Mouse (Mus musculus): Measurements from ENCODE around the gene Jade2.
"Not testable (repeated sequence)": the region's sequence is repeated elsewhere in the genome, so short reads cannot be mapped to it uniquely, and the experiment has no call there.

Jade2 gene

DNA sequence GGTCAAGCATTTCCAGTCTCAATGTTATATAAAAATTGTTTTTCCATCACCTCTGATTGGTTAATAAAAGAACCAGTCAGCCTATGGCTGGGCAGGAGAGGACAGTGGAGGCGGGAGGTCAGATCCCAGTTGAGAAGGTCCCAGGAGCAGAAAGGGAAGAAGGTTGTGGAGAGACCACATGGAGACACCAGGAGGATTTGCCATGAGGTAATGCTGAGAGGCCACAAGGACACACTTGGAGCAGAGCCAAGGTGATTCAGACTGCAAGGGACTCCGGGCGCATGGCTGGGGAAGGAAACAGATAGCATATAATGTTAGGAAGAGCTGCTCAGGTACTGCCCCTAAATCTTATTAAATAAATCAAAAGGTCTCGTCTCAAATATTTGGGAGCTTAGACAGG is 61.2 kb downstream of the Jade2 start:
- no peak for DNase-seq (ENCODE audit: low read depth, low spot score)

DNA sequence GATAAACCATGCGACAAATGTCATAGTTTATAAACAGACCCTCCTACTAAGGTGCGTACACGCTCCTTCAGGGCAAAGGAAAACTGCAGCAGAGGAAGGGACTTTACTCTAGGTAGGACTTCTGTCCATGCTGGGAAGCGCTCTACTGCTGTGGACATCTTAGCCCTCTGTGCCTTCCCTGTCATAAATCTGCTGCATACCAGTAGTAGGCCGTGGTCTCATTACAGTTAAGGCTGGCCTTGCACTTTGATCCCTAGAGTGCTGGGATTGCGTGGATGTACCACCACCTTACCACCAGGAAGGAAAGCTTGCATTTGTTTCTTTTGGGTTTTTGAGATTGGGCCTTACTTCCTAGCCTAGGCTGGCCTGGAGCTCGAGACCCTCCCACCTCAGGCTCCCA is 66.8 kb downstream of the Jade2 start:
- no peak for DNase-seq (ENCODE audit: low read depth, low spot score)

DNA sequence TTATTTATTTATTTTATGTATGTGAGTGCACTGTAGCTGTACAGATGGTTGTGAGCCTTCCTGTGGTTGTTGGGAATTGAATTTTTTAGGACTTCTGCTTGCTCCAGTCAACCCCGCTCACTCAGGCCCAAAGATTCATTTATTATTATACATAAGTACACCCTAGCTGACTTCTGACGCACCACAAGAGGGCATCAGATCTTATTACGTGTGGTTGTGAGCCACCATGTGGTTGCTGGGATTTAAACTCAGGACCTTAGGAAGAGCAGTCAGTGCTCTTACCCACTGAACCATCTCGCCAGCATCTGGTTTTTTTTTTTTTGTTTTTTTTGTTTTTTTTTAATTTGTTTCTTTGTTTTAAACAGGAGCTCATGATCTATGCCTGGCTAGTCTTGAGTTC is 67.7 kb downstream of the Jade2 start:
- not testable (repeated sequence) for DNase-seq (ENCODE audit: low read depth, low spot score)

DNA sequence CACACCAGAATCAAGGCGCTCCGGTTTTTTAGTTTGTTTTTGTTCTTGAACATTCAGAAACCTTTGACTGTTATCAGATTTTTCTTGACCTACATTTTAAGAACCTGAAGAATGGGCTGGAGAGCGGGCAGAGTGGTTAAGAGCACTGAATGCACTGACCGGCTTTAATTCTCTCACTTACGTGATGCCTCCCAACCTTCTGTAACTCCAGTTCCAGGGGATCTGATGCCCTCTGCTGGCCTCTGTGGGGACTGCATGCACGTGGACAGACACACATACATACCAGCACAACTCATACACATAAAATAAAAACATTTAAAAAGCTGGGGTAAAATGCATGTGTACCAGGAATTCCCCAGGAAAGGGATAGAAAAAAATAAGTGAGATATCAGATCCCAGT is 71.5 kb downstream of the Jade2 start:
- peak; percentile 40 for DNase-seq (ENCODE audit: low read depth, low spot score)

DNA sequence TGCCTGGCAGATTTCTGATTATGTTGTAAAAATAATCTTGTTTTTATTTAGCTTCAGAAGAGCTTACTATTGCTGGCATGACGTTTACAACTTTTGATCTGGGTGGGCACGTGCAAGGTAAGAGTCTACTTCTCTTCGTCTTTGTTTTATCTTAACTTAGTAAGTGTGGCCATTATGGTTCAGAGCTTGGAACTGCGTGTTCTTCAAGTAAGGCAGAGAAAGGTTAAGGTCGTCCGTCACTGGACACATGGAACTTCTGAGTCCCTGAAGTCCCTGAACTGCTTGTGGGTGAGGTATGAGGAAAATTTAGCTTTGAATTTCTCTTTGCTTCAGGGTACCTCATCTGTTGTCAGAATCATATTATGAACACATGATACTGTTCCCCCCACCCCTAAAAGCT is 74.7 kb downstream of the Jade2 start:
- no peak for DNase-seq (ENCODE audit: low read depth, low spot score)

DNA sequence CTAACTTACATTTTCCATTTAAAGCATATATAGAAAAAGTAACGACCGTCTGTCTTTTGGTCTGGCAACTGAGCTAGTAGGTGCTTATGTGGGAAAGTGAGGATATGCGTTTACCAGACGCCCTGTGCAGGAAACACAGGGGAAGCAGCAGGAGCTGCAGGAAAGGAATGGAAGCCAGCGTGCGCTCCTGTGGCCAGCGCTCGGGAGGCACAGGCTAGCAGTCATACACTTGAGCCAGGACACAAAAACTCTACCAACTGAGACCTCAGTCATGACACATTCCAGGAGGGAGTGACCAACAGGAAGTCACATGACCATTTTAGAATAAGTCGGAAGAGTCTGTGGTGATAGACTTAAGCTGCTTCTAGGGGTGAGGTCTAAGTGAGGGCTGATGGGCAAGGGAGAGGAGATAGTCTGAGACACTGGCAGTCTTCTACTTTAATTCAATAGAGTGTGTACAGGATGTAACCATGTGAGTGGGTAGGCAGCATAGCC is 76.6 kb downstream of the Jade2 start:
- DNase-seq (ENCODE audit: low read depth, low spot score) = no peak

DNA sequence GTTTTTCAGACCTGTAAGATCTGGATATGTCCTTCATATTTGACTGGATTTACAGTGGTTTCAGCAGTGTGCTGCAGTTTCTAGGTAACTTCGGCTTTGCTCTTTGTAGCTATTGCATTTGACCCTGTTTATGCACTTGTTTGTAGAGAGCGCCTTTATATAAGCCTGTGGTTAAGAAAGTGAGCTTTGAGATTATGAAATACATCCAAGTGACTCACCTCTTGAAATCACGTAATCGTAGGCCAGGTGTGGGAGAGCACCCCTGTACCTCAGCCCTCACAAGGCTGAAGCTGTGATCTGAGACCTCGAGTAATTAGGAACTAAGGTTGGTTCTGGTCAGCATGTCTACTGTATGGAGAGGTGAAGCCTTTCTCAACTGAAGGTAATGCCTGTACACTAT is 80.0 kb downstream of the Jade2 start:
- DNase-seq (ENCODE audit: low read depth, low spot score) = no peak

DNA sequence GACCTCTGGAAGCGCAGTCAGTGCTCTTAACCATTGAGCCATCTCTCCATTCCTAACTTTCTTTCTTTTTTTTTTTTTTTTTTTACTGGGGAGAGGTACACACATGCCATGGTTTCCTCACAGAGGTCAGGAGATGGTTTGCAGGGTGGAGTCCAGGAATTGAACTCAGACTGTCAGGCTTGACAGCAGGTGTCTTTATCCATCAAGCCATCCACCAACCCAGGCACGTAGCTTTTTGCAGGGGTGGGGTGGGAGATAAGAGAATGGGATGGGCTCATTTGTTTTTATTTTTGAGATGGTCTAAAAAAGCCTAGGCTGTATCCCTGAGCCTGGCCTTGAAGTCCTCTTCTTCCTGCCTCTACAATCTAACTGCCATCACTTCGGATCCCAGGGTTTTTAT is 81.9 kb downstream of the Jade2 start:
- no peak for DNase-seq (ENCODE audit: low read depth, low spot score)

DNA sequence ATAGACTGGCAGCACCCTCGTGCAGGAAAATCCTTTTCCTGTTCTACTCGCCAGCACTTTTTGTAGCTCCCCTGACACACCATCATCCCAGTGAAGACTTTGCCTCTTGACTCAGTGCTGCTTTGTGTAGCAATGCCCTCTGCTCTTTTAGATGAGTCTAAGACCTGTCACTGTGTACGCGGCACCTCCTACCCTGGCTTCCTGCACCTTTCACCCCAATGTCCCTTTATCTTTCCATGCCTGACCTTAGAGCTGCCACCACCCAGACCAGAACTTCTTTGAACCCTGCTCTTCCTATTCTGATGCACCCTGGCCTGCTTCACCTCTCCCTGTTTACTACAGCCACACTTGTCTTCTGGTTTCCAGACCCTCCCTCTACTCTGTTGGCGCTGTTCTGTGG is 89.2 kb downstream of the Jade2 start:
- no peak for DNase-seq (ENCODE audit: low read depth, low spot score)

DNA sequence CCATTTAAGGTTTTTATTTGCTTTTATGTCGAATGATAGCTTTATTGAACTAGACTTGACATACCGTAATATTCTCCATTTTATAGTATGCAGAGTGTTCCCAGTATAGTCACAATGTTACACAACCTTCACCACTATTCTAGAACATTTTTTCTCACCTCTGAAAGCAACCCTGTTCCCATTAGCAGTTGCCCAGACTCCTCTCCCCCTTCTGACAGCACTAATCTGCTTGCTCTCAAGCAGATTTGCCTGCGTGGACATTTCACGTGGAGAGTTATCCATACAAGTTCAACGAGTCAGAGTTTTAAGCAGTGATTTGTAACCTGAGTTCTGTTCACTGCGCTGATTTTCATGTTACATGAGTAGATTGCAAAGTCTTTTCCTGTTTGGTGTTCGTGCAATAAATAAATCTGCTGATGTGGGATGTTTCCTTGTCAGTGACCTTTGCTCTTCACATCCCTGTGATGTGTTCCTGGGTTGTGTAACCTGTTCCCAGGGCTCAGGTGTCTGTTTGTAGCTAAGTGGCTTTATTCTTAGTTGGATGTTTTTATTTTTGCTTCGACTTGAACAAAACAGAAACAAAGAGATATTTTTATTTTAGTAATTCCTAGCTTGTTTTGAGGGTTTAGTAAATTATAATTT is 89.8 kb downstream of the Jade2 start:
- DNase-seq (ENCODE audit: low read depth, low spot score) = no peak

DNA sequence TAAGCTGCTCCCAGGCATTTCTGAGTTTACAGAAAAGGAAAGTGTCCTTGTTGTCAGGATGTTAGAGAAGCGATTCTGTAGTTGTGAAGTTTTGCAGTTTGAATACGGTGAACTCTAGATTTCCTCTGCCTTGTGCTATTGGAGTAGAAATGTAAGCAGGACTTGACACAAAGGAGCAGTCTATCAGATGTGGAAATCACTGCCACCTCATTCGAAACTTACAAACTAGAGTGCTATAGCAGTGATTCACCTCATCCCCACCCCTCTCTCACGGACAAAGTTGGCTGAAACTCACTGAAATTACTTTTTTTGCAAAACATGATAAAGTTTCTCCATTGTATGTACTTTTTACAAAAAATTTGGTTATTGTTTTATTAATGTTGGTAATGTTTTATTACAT is 92.6 kb downstream of the Jade2 start:
- no peak for DNase-seq (ENCODE audit: low read depth, low spot score)

DNA sequence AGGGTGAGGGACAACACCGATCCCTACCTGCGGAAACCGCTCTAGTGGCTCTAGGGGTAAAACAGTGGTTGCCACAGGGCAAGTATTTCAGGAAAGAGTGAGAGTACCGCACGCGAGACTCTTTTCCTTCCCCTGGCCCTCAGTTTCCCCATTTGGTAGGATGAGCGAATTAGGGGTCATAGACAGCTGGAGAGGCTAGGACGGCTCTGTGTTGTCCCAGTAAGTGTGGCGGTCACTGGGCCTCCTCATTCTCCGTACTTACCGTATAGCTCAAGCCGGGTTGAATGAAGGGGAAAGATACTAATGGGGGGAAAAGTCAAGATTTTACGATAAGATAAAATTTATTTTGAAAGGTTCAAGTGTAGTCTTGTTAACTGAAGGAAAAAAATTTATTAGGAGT is 93.5 kb downstream of the Jade2 start:
- DNase-seq (ENCODE audit: low read depth, low spot score) = no peak
